Mouse (Mus musculus) thymus, adult 2 months (tissue): Measurements from ENCODE around the gene Pcare. TPM values are rescaled to one million over a fixed set of nuclear protein-coding genes. Genes with fewer than 3 reads are reported as not detected.

ENCODE experiments used
- DNase-seq: peaks from one replicate; pipeline ENCODE4 v3.0.0; 2021
- H3K27ac ChIP-seq: fragments of 200-500 bp; 2 replicates; pipeline ENCODE4 v1.5.1; 2012; ENCODE audit warnings: low read length, control low read depth; ENCODE audit not compliant: control insufficient read depth, insufficient read depth
- H3K27me3 ChIP-seq: fragments of 200-500 bp; 2 replicates; pipeline ENCODE4 v1.6.1; 2012; ENCODE audit warnings: mild to moderate bottlenecking, low read length, moderate library complexity, mixed read lengths; ENCODE audit not compliant: control insufficient read depth, insufficient read depth
- H3K36me3 ChIP-seq: fragments of 200-500 bp; 2 replicates; pipeline ENCODE4 v1.6.1; 2012; ENCODE audit warnings: mild to moderate bottlenecking, low read length, moderate library complexity; ENCODE audit not compliant: control insufficient read depth, insufficient read depth
- H3K4me1 ChIP-seq: fragments of 200-500 bp; replicated peaks from 2 replicates; pipeline ENCODE4 v1.6.1; 2012; ENCODE audit warnings: low read length; ENCODE audit not compliant: control insufficient read depth, insufficient read depth
- H3K4me3 ChIP-seq: fragments of 200-500 bp; 2 replicates; pipeline ENCODE4 v1.5.1; 2012; ENCODE audit warnings: mild to moderate bottlenecking, low read length, control low read depth, moderate library complexity; ENCODE audit not compliant: control insufficient read depth, insufficient read depth
- CTCF ChIP-seq: fragments of 200-500 bp; IDR thresholded peaks from 2 replicates; pipeline ENCODE4 v1.5.1; 2012; ENCODE audit warnings: mild to moderate bottlenecking, control low read depth, low read length, moderate library complexity, borderline replicate concordance; ENCODE audit not compliant: control insufficient read depth, poor library complexity, insufficient read depth; ENCODE audit errors: extremely low read depth
- POLR2A ChIP-seq: fragments of 200-500 bp; IDR thresholded peaks from 2 replicates; pipeline ENCODE4 v1.6.1; 2012; ENCODE audit warnings: mild to moderate bottlenecking, low read length, control low read depth, moderate library complexity; ENCODE audit not compliant: control insufficient read depth, poor library complexity, insufficient read depth; ENCODE audit errors: extremely low read depth
- whole genome bisulfite sequencing: fragments of 180-500 bp; shearing (Covaris S2); methylation state at CpG from one replicate; pipeline ENCODE4 v1.1.7; 2018; 5-methylcytosine and 5-hydroxymethylcytosine counted together
- polyA plus RNA-seq: library from polyadenylated mRNA; depleted of rRNA; stranded (reverse); fragments of >200 nt; gene quantifications from 2 replicates; pipeline ENCODE4 v1.2.3, GENCODE M21; 2012; rRNA removed

Gene Pcare
- polyA plus RNA-seq, 1 experiment: not detected

DNA sequence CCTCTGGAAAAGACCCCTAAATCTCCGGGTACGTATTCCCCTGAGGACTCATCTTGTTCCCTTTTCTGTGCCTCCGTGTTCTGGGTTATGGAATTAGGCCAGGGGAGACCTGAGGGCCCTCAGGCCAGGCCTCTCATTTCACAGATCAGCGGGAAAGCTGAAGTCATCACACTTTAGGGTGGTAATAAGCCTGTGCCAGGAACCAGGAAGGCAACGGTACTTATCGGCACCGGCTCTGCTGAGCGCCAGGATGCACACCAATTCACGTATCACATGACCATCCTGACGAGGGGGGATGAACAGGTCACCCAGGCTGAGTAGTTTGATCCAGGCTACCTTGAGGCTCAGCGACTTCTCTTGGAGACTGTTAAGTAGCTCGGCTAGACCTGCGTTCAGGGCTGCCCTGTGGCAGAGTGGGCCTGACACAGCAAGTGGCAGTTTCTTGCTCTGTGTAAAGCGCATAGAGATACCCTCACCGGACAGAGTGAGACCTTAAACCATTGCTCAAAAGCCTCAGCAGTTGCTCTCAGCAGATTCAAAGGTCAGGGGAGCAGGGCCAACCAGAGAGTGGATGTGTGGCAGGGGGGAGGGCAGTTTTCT, 56.9 kb downstream of the Pcare start:
- no peak for TF ChIP-seq POLR2A
- TF ChIP-seq CTCF: no peak
- Histone ChIP-seq H3K4me1 (no peaks in the 10 kb centered on the region), H3K27ac (no peak overlapping the region), H3K27me3 (no peaks in the 10 kb centered on the region), H3K4me3 (no peak overlapping the region), H3K36me3 (no peaks in the 10 kb centered on the region)
- no peak for DNase-seq
- whole genome bisulfite sequencing: 96% methylated on average over 15 of the region's 15 CpGs

DNA sequence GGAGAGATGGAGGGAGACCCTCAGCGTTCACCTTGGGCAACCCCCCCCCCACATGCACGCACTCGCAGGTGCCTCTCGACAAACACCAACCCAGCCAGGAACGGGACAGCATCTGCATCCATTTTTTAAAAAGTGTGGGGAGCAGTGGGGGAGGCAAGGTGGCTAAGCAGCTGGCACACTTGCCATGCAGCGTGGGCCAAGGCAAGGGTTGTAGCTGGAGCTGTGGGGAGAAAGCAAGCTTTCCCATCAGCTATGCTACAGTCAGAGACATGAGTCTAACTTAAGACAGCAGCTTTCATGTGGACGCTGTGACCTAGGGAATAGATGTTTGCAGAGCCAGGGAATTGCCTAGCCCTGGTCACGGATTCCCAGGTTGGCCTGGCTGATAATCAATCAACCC, 57.5 kb downstream of the Pcare start:
- no peak overlapping the region for H3K27ac ChIP-seq
- DNase-seq: no peak
- no peaks in the 10 kb centered on the region for H3K36me3 ChIP-seq
- TF ChIP-seq CTCF (no peak), POLR2A (no peak)
- no peak overlapping the region for H3K4me3 ChIP-seq
- no peaks in the 10 kb centered on the region for H3K27me3 ChIP-seq
- WGBS: 95% methylated on average over 8 of the region's 8 CpGs
- H3K4me1 ChIP-seq: no peaks in the 10 kb centered on the region

DNA sequence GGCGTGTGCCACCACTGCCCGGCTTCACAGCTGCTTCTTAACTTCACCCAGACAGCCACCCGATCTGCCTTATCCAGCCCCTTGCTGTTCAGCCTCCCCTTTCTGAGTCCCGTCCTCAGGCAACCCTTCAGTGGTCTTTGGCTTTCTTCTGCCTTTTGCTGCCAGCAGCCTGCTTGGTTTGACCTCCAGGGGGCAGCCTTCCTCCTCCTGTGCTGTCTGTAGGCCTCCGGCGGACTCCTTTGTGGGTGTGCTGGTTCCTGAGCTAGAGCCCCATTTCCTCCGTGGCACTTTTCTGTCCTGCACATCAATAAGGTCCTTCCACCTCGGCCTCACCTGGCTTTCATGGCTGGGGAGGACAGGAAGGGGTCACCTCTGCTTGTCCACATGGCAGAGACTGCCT, 58.9 kb downstream of the Pcare start:
- Histone ChIP-seq H3K36me3 (no peaks in the 10 kb centered on the region), H3K4me3 (no peak overlapping the region), H3K27ac (no peak overlapping the region), H3K27me3 (no peaks in the 10 kb centered on the region), H3K4me1 (no peaks in the 10 kb centered on the region)
- TF ChIP-seq POLR2A: no peak
- peak; percentile 62; the same call in 1 of the 2 replicates for TF ChIP-seq CTCF
- DNase-seq: peak; percentile 24
- WGBS: 84% methylated on average over 8 of the region's 8 CpGs

Other genes with a start within 250 kb of the Pcare start
- 3.0 and 3.7 TPM in 2 replicates for gene Ndc80, start 226.0 kb downstream of the Pcare start, polyA plus RNA-seq
- gene Spdya, start 200.8 kb downstream of the Pcare start, polyA plus RNA-seq: not detected in 2 replicates
- gene Wdr43, start 137.0 kb downstream of the Pcare start, polyA plus RNA-seq: 16.1 and 20.5 TPM in 2 replicates
- gene Togaram2, start 79.6 kb downstream of the Pcare start, polyA plus RNA-seq: 0.26 and 0.51 TPM in 2 replicates
- 16.2 and 20.2 TPM in 2 replicates for gene Clip4, start 15.6 kb upstream of the Pcare start, polyA plus RNA-seq